Mouse (Mus musculus): ENCODE data around the gene Tmem156. TPM values are rescaled to one million over a fixed set of nuclear protein-coding genes. Genes with fewer than 3 reads are reported as not detected.
A peak's percentile ranks its signal among the peaks of the same experiment; 100 is the strongest.

Gene Tmem156
- total and polyA plus RNA-seq, 3 experiments: 2.6 to 4.1 TPM; not detected in 1

GRCm38 (mm10) chr5:65096082-65096481, 4.2 kb upstream of the Tmem156 start:
- TF ChIP-seq ETS1 (IDR thresholded peaks at IDR 0.05; ENCODE audit: low read depth, low read length) (peak; percentile 41; the same call in 1 of the 2 replicates), KAT2A (conservative IDR thresholded peaks at IDR 0.05; ENCODE audit: low read depth, low read length) (no peak), TCF12 (IDR thresholded peaks at IDR 0.05; ENCODE audit: low read depth, low read length) (peak; percentile 22; the same call in 1 of the 2 replicates), ZNF384 (IDR thresholded peaks at IDR 0.05; ENCODE audit: low read depth, low read length) (peak; percentile 30; the same call in 1 of the 2 replicates)
- Histone ChIP-seq H3K79me2 (ENCODE audit: control insufficient read depth, insufficient read depth, low read length, poor library complexity) (no peaks in the 10 kb centered on the region), H3K36me3 (ENCODE audit: control insufficient read depth in 1 of 2, insufficient read depth in 2 of 2, low read length in 2 of 2) (peaks cover 0 to 28% of the 10 kb centered on the region in 2 experiments; a peak in 2 of 4 replicates), H3K9ac (ENCODE audit: control insufficient read depth, low read depth, low read length, poor library complexity, severe bottlenecking) (no peak overlapping the region), H3K27ac (ENCODE audit: control insufficient read depth, low read depth, low read length) (peak overlapping the region; percentile 20), H3K27me3 (ENCODE audit: control insufficient read depth in 1 of 2, insufficient read depth in 2 of 2, low read length in 2 of 2) (no peaks in the 10 kb centered on the region), H3K4me1 (ENCODE audit: control insufficient read depth in 1 of 2, insufficient read depth in 2 of 2, low read length in 2 of 2) (peaks cover 11 to 24% of the 10 kb centered on the region in 2 experiments), H3K9me3 (replicated peaks; ENCODE audit: insufficient read depth, low read length) (no peaks in the 10 kb centered on the region), H3K4me3 (ENCODE audit: control insufficient read depth in 1 of 2, insufficient read depth in 1 of 2, low read depth in 2 of 2, low read length in 2 of 2) (no peak overlapping the region)
- no peak for DNase-seq (ENCODE audit: low read depth, low spot score)

- H3K79me2 ChIP-seq (ENCODE audit: control insufficient read depth, insufficient read depth, low read length, poor library complexity): no peaks in the 10 kb centered on the region; the same call in 1 of the 2 replicates
- no peaks in the 10 kb centered on the region for H3K27me3 ChIP-seq (ENCODE audit: control insufficient read depth in 1 of 2, insufficient read depth in 2 of 2, low read length in 2 of 2)
- DNase-seq (ENCODE audit: low read depth, low spot score): peak; percentile 59
- H3K4me3 ChIP-seq (ENCODE audit: control insufficient read depth in 1 of 2, insufficient read depth in 1 of 2, low read depth in 2 of 2, low read length in 2 of 2): no peak overlapping the region
- no peaks in the 10 kb centered on the region for H3K9me3 ChIP-seq (replicated peaks; ENCODE audit: insufficient read depth, low read length)
- H3K27ac ChIP-seq (ENCODE audit: control insufficient read depth, low read depth, low read length): peak overlapping the region; percentile 81
- no peak overlapping the region for H3K9ac ChIP-seq (ENCODE audit: control insufficient read depth, low read depth, low read length, poor library complexity, severe bottlenecking)
- H3K36me3 ChIP-seq (ENCODE audit: control insufficient read depth in 1 of 2, insufficient read depth in 2 of 2, low read length in 2 of 2): peaks cover 0 to 26% of the 10 kb centered on the region in 2 experiments; a peak in 2 of 4 replicates
- H3K4me1 ChIP-seq (ENCODE audit: control insufficient read depth in 1 of 2, insufficient read depth in 2 of 2, low read length in 2 of 2): peaks cover 11 to 20% of the 10 kb centered on the region in 2 experiments
- TF ChIP-seq ZNF384 (IDR thresholded peaks at IDR 0.05; ENCODE audit: low read depth, low read length) (peak; percentile 92), SIN3A (IDR thresholded peaks at IDR 0.05; ENCODE audit: low read length) (peak; percentile 41; the same call in 1 of the 2 replicates), KAT2A (conservative IDR thresholded peaks at IDR 0.05; ENCODE audit: low read depth, low read length) (no peak), ZKSCAN1 (IDR thresholded peaks at IDR 0.05; ENCODE audit: low read depth, low read length) (no peak), UBTF (IDR thresholded peaks at IDR 0.05; ENCODE audit: borderline replicate concordance, insufficient read depth, low read depth, low read length) (no peak), TAL1 (IDR thresholded peaks at IDR 0.05; ENCODE audit: low read length) (no peak), TBP (IDR thresholded peaks at IDR 0.05; ENCODE audit: low read depth, low read length) (no peak), MEF2A (IDR thresholded peaks at IDR 0.05; ENCODE audit: extremely low read depth, insufficient replicate concordance, low read depth, low read length, poor library complexity, severe bottlenecking) (no peak), ETS1 (IDR thresholded peaks at IDR 0.05; ENCODE audit: low read depth, low read length) (peak; percentile 60; the same call in 1 of the 2 replicates), CTCF (IDR thresholded peaks at IDR 0.05 in 2 of 3, conservative IDR thresholded peaks at IDR 0.05 in 1 of 3; ENCODE audit: control insufficient read depth in 1 of 3, insufficient read depth in 1 of 3, low read depth in 2 of 3, low read length in 3 of 3, poor library complexity in 1 of 3, severe bottlenecking in 1 of 3) (no peak), TCF12 (IDR thresholded peaks at IDR 0.05; ENCODE audit: low read depth, low read length) (peak; percentile 63; the same call in 1 of the 2 replicates), MAZ (IDR thresholded peaks at IDR 0.05; ENCODE audit: low read depth, low read length) (no peak), MXI1 (IDR thresholded peaks at IDR 0.05; ENCODE audit: low read depth, low read length) (peak; percentile 46; the same call in 1 of the 2 replicates), ZC3H11A (IDR thresholded peaks at IDR 0.05; ENCODE audit: low read depth, low read length) (no peak), MYC (IDR thresholded peaks at IDR 0.05; ENCODE audit: low read depth, low read length) (no peak), ELF1 (IDR thresholded peaks at IDR 0.05; ENCODE audit: low read depth, low read length) (no peak), EP300 (IDR thresholded peaks at IDR 0.05; ENCODE audit: low read depth in 1 of 2, low read length in 2 of 2) (peak; percentile 54 to 86; a peak in 3 of 4 replicates), HCFC1 (IDR thresholded peaks at IDR 0.05; ENCODE audit: low read depth, low read length) (0 out of 2 replicates have a peak, but pooled peaks have one; percentile 16), BHLHE40 (IDR thresholded peaks at IDR 0.05; ENCODE audit: borderline replicate concordance, low read depth, low read length) (no peak), NRF1 (IDR thresholded peaks at IDR 0.05; ENCODE audit: insufficient read depth, low read depth, low read length, poor library complexity, severe bottlenecking) (no peak), POLR2AphosphoS5 (IDR thresholded peaks at IDR 0.05; ENCODE audit: borderline replicate concordance, low read depth, low read length) (no peak), ZMIZ1 (IDR thresholded peaks at IDR 0.05; ENCODE audit: low read depth, low read length) (no peak), CHD2 (IDR thresholded peaks at IDR 0.05; ENCODE audit: low read length) (no peak), RCOR1 (IDR thresholded peaks at IDR 0.05; ENCODE audit: low read depth, low read length) (peak; percentile 46; the same call in 1 of the 2 replicates), NELFE (IDR thresholded peaks at IDR 0.05; ENCODE audit: low read depth, low read length) (no peak), RAD21 (IDR thresholded peaks at IDR 0.05; ENCODE audit: low read depth, low read length) (no peak), USF1 (IDR thresholded peaks at IDR 0.05; ENCODE audit: low read depth, low read length) (no peak), E2F4 (IDR thresholded peaks at IDR 0.05; ENCODE audit: borderline replicate concordance, low read depth, low read length) (no peak)
These were observed 3.1 kb upstream of the Tmem156 start for GRCm38 (mm10) chr5:65094902-65095545.

Data from MEL (cell line).